Mouse (Mus musculus): ENCODE data around the gene Ormdl3. TPM values are rescaled to one million over a fixed set of nuclear protein-coding genes. Genes with fewer than 3 reads are reported as not detected.

The Ormdl3 gene
- polyA plus RNA-seq, 1 experiment from 2014 or later: 54.6 TPM

- Histone ChIP-seq H3K9me3 (no peaks in the 10 kb centered on the region), H3K4me2 (peak overlapping the region; percentile 57)
These were observed 15.0 kb upstream of the Ormdl3 start for GRCm38 (mm10) chr11:98602090-98602690.

GRCm38 (mm10) chr11:98599291-98599690, 12.1 kb upstream of the Ormdl3 start:
- no peak overlapping the region for H3K4me3 ChIP-seq
- WGBS: 22% methylated on average over 18 of the region's 18 CpGs
- H3K27ac ChIP-seq: no peak overlapping the region
- H3K9me3 ChIP-seq: no peaks in the 10 kb centered on the region
- no peak for ATAC-seq (ENCODE audit: borderline replicate concordance, extremely low read depth, low FRiP score, low TSS enrichment)
- H3K4me2 ChIP-seq: peak overlapping the region; percentile 18; the same call in 1 of the 2 replicates
- H3K9ac ChIP-seq: no peak overlapping the region
- H3K36me3 ChIP-seq: no peaks in the 10 kb centered on the region
- peaks cover 37% of the 10 kb centered on the region for H3K27me3 ChIP-seq
- H3K4me1 ChIP-seq: peaks cover 16% of the 10 kb centered on the region; the same call in 1 of the 2 replicates

More at GRCm38 (mm10) chr11:98602090-98602690, 15.0 kb upstream of the Ormdl3 start:
- Histone ChIP-seq H3K4me3 (peak overlapping the region; percentile 32), H3K27ac (no peak overlapping the region), H3K27me3 (peaks cover 37% of the 10 kb centered on the region), H3K4me1 (peaks cover 16% of the 10 kb centered on the region; the same call in 1 of the 2 replicates), H3K36me3 (no peaks in the 10 kb centered on the region), H3K9ac (no peak overlapping the region)
- ATAC-seq (ENCODE audit: borderline replicate concordance, extremely low read depth, low FRiP score, low TSS enrichment): peak; percentile 55
- under 1% methylated on average over 19 of the region's 20 CpGs for WGBS

GRCm38 (mm10) chr11:98598851-98599290, 11.7 kb upstream of the Ormdl3 start:
- Histone ChIP-seq H3K27ac (no peak overlapping the region), H3K36me3 (no peaks in the 10 kb centered on the region), H3K9ac (no peak overlapping the region), H3K4me3 (no peak overlapping the region), H3K27me3 (peaks cover 37% of the 10 kb centered on the region), H3K4me1 (peaks cover 16% of the 10 kb centered on the region; the same call in 1 of the 2 replicates), H3K4me2 (peak overlapping the region; percentile 18; the same call in 1 of the 2 replicates), H3K9me3 (no peaks in the 10 kb centered on the region)
- no peak for ATAC-seq (ENCODE audit: borderline replicate concordance, extremely low read depth, low FRiP score, low TSS enrichment)
- 49% methylated on average over 18 of the region's 18 CpGs for WGBS

GRCm38 (mm10) chr11:98597991-98598390, 10.8 kb upstream of the Ormdl3 start, which contains the start of gene Lrrc3c:
Gene Lrrc3c, plus strand, starts transcription at chr11:98598291.
- 72% methylated on average over 8 of the region's 8 CpGs for WGBS
- H3K9ac ChIP-seq: no peak within 1 kb of the TSS

GRCm38 (mm10) chr11:98597363-98597762, 10.2 kb upstream of the Ormdl3 start:
- H3K36me3 ChIP-seq: no peaks in the 10 kb centered on the region
- WGBS: 37% methylated on average over 5 of the region's 6 CpGs
- H3K27me3 ChIP-seq: peaks cover 43% of the 10 kb centered on the region
- H3K4me2 ChIP-seq: no peak overlapping the region
- no peak overlapping the region for H3K27ac ChIP-seq
- no peaks in the 10 kb centered on the region for H3K9me3 ChIP-seq
- no peak for ATAC-seq (ENCODE audit: borderline replicate concordance, extremely low read depth, low FRiP score, low TSS enrichment)
- H3K4me1 ChIP-seq: peaks cover 16% of the 10 kb centered on the region; the same call in 1 of the 2 replicates
- H3K9ac ChIP-seq: no peak overlapping the region
- H3K4me3 ChIP-seq: no peak overlapping the region

More at GRCm38 (mm10) chr11:98597991-98598390, 10.8 kb upstream of the Ormdl3 start, which contains the start of gene Lrrc3c:
- ATAC-seq (ENCODE audit: borderline replicate concordance, extremely low read depth, low FRiP score, low TSS enrichment): no peak
- Histone ChIP-seq H3K27me3 (peaks cover 39% of the 10 kb centered on the region), H3K27ac (no peak within 1 kb of the TSS), H3K4me1 (peaks cover 16% of the 10 kb centered on the region; the same call in 1 of the 2 replicates), H3K9me3 (no peaks in the 10 kb centered on the region), H3K36me3 (no peaks in the 10 kb centered on the region), H3K4me2 (peak within 1 kb of the TSS; percentile 18; the same call in 1 of the 2 replicates), H3K4me3 (no peak within 1 kb of the TSS)

GRCm38 (mm10) chr11:98595955-98596354, 8.8 kb upstream of the Ormdl3 start:
- 0 out of 2 replicates have a peak, but pooled peaks cover 11% of the 10 kb centered on the region for H3K4me1 ChIP-seq
- 71% methylated on average over 3 of the region's 3 CpGs for WGBS
- H3K9ac ChIP-seq: no peak overlapping the region
- H3K36me3 ChIP-seq: no peaks in the 10 kb centered on the region
- no peak overlapping the region for H3K4me3 ChIP-seq
- H3K4me2 ChIP-seq: no peak overlapping the region
- no peak overlapping the region for H3K27ac ChIP-seq
- H3K27me3 ChIP-seq: peaks cover 40% of the 10 kb centered on the region
- no peak for ATAC-seq (ENCODE audit: borderline replicate concordance, extremely low read depth, low FRiP score, low TSS enrichment)
- no peaks in the 10 kb centered on the region for H3K9me3 ChIP-seq

- Histone ChIP-seq H3K4me3 (no peak overlapping the region), H3K36me3 (no peaks in the 10 kb centered on the region), H3K27me3 (peaks cover 35% of the 10 kb centered on the region), H3K27ac (no peak overlapping the region), H3K9ac (no peak overlapping the region), H3K9me3 (no peaks in the 10 kb centered on the region), H3K4me1 (0 out of 2 replicates have a peak, but pooled peaks cover 7% of the 10 kb centered on the region), H3K4me2 (no peak overlapping the region)
- no peak for ATAC-seq (ENCODE audit: borderline replicate concordance, extremely low read depth, low FRiP score, low TSS enrichment)
- WGBS: 66% methylated on average over 10 of the region's 10 CpGs
These were observed 8.3 kb upstream of the Ormdl3 start for GRCm38 (mm10) chr11:98595473-98595872.

GRCm38 (mm10) chr11:98595021-98595420, 7.9 kb upstream of the Ormdl3 start:
- Histone ChIP-seq H3K4me1 (0 out of 2 replicates have a peak, but pooled peaks cover 7% of the 10 kb centered on the region), H3K36me3 (no peaks in the 10 kb centered on the region), H3K27me3 (peaks cover 33% of the 10 kb centered on the region), H3K9me3 (no peaks in the 10 kb centered on the region), H3K9ac (no peak overlapping the region), H3K4me3 (no peak overlapping the region), H3K27ac (no peak overlapping the region), H3K4me2 (no peak overlapping the region)
- no peak for ATAC-seq (ENCODE audit: borderline replicate concordance, extremely low read depth, low FRiP score, low TSS enrichment)
- WGBS: 68% methylated on average over 6 of the region's 6 CpGs

GRCm38 (mm10) chr11:98590548-98591445, 3.6 kb upstream of the Ormdl3 start:
- 60% methylated on average over 19 of the region's 19 CpGs for WGBS
- no peak for ATAC-seq (ENCODE audit: borderline replicate concordance, extremely low read depth, low FRiP score, low TSS enrichment)
- H3K27ac ChIP-seq: no peak overlapping the region
- peaks cover 14% of the 10 kb centered on the region; the same call in 1 of the 2 replicates for H3K27me3 ChIP-seq
- H3K36me3 ChIP-seq: no peaks in the 10 kb centered on the region
- no peaks in the 10 kb centered on the region for H3K9me3 ChIP-seq
- H3K4me1 ChIP-seq: peaks cover 26% of the 10 kb centered on the region
- H3K4me3 ChIP-seq: no peak overlapping the region
- H3K4me2 ChIP-seq: no peak overlapping the region
- no peak overlapping the region for H3K9ac ChIP-seq

GRCm38 (mm10) chr11:98589306-98589705, 2.1 kb upstream of the Ormdl3 start:
- ATAC-seq (ENCODE audit: borderline replicate concordance, extremely low read depth, low FRiP score, low TSS enrichment): no peak
- Histone ChIP-seq H3K27ac (peak overlapping the region; percentile 27; the same call in 1 of the 2 replicates), H3K36me3 (no peaks in the 10 kb centered on the region), H3K4me3 (no peak overlapping the region), H3K27me3 (peaks cover 14% of the 10 kb centered on the region; the same call in 1 of the 2 replicates), H3K9me3 (no peaks in the 10 kb centered on the region), H3K4me1 (peaks cover 39% of the 10 kb centered on the region), H3K4me2 (no peak overlapping the region), H3K9ac (no peak overlapping the region)
- 71% methylated on average over 8 of the region's 8 CpGs for WGBS

GRCm38 (mm10) chr11:98588833-98589281, 1.7 kb upstream of the Ormdl3 start:
- H3K4me3 ChIP-seq: 0 out of 2 replicates have a peak overlapping the region, but pooled peaks have one; percentile 76
- H3K4me1 ChIP-seq: peaks cover 39% of the 10 kb centered on the region
- ATAC-seq (ENCODE audit: borderline replicate concordance, extremely low read depth, low FRiP score, low TSS enrichment): no peak

More at GRCm38 (mm10) chr11:98588833-98589281, 1.7 kb upstream of the Ormdl3 start:
- Histone ChIP-seq H3K9ac (no peak overlapping the region), H3K36me3 (no peaks in the 10 kb centered on the region), H3K9me3 (no peaks in the 10 kb centered on the region), H3K27me3 (peaks cover 14% of the 10 kb centered on the region; the same call in 1 of the 2 replicates), H3K27ac (peak overlapping the region; percentile 90), H3K4me2 (peak overlapping the region; percentile 83)
- WGBS: 54% methylated on average over 6 of the region's 6 CpGs
